Mouse (Mus musculus) testis, adult 2 months (tissue): ENCODE results near the gene Ppp4r2. TPM values are rescaled to one million over a fixed set of nuclear protein-coding genes. Genes with fewer than 3 reads are reported as not detected.

Experiments
- H3K27ac ChIP-seq: fragments of 200-500 bp; 2 replicates; pipeline ENCODE4 v1.5.1; 2012; ENCODE audit warnings: low read depth, low read length; ENCODE audit not compliant: control insufficient read depth, insufficient read depth
- H3K27me3 ChIP-seq: fragments of 200-500 bp; 2 replicates; pipeline ENCODE4 v1.6.1; 2012; ENCODE audit warnings: mild to moderate bottlenecking, low read length, moderate library complexity; ENCODE audit not compliant: control insufficient read depth, insufficient read depth
- H3K36me3 ChIP-seq: fragments of 200-500 bp; 2 replicates; pipeline ENCODE4 v1.6.1; 2012; ENCODE audit warnings: mild to moderate bottlenecking, low read length; ENCODE audit not compliant: control insufficient read depth, insufficient read depth
- H3K4me1 ChIP-seq: fragments of 200-500 bp; 2 replicates; pipeline ENCODE4 v1.6.1; 2012; ENCODE audit warnings: low read length; ENCODE audit not compliant: control insufficient read depth, insufficient read depth
- H3K4me3 ChIP-seq: fragments of 200-500 bp; 2 replicates; pipeline ENCODE4 v1.5.1; 2012; ENCODE audit warnings: low read depth, mild to moderate bottlenecking, low read length, moderate library complexity, mixed read lengths; ENCODE audit not compliant: control insufficient read depth
- CTCF ChIP-seq: fragments of 200-500 bp; IDR thresholded peaks from 2 replicates; pipeline ENCODE4 v1.5.1; 2012; ENCODE audit warnings: low read depth, mild to moderate bottlenecking, inconsistent platforms, low read length, moderate library complexity; ENCODE audit not compliant: control insufficient read depth, insufficient read depth, insufficient replicate concordance
- POLR2A ChIP-seq: fragments of 200-500 bp; IDR thresholded peaks from 2 replicates; pipeline ENCODE4 v1.6.1; 2012; ENCODE audit warnings: low read depth, mild to moderate bottlenecking, inconsistent platforms, low read length, moderate library complexity; ENCODE audit not compliant: control insufficient read depth
- polyA plus RNA-seq: library from polyadenylated mRNA; depleted of rRNA; stranded (reverse); fragments of >200 nt; gene quantifications from 2 replicates; pipeline ENCODE4 v1.2.3, GENCODE M21; 2012

Ppp4r2 gene
- polyA plus RNA-seq, 1 experiment: 43.6 TPM

- no peaks in the 10 kb centered on the region for H3K36me3 ChIP-seq
- H3K27me3 ChIP-seq: no peaks in the 10 kb centered on the region
- no peak for TF ChIP-seq CTCF
- no peak for TF ChIP-seq POLR2A
- no peaks in the 10 kb centered on the region for H3K4me1 ChIP-seq
- H3K27ac ChIP-seq: no peak overlapping the region
- no peak overlapping the region for H3K4me3 ChIP-seq
Observed at GRCm38 (mm10) chr6:100810117-100810516, 23.3 kb upstream of the Ppp4r2 start.

- H3K4me1 ChIP-seq: no peaks in the 10 kb centered on the region
- H3K4me3 ChIP-seq: no peak overlapping the region
- no peaks in the 10 kb centered on the region for H3K27me3 ChIP-seq
- no peak overlapping the region for H3K27ac ChIP-seq
- TF ChIP-seq POLR2A (no peak), CTCF (no peak)
- no peaks in the 10 kb centered on the region for H3K36me3 ChIP-seq
Observed at GRCm38 (mm10) chr6:100811731-100812130, 21.7 kb upstream of the Ppp4r2 start.

GRCm38 (mm10) chr6:100821367-100821766, 12.1 kb upstream of the Ppp4r2 start:
- Histone ChIP-seq H3K27me3 (no peaks in the 10 kb centered on the region), H3K4me1 (no peaks in the 10 kb centered on the region), H3K27ac (no peak overlapping the region), H3K4me3 (no peak overlapping the region), H3K36me3 (no peaks in the 10 kb centered on the region)
- TF ChIP-seq POLR2A: no peak
- no peak for TF ChIP-seq CTCF

DNA sequence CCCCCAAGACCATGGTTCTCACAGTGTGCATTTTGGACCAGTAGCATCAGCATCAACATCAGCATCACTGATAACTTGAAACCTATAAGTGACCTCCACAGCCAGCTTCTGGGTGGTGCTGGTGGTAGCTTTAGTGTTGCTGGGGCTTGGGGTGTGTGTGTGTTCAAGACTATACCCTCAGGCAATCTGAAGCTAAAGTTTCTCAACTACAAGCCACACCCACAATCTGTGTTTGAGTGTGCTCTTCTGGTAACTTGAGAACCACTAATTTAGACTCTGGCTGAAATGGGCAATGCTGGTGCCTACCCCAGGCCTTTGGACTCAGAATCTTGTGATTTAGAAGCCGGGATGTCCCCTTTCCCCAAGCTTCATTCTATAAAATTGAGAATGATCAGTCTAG, 10.1 kb upstream of the Ppp4r2 start:
- Histone ChIP-seq H3K27me3 (no peaks in the 10 kb centered on the region), H3K4me1 (no peaks in the 10 kb centered on the region), H3K36me3 (no peaks in the 10 kb centered on the region), H3K4me3 (no peak overlapping the region), H3K27ac (no peak overlapping the region)
- TF ChIP-seq POLR2A: no peak
- no peak for TF ChIP-seq CTCF

DNA sequence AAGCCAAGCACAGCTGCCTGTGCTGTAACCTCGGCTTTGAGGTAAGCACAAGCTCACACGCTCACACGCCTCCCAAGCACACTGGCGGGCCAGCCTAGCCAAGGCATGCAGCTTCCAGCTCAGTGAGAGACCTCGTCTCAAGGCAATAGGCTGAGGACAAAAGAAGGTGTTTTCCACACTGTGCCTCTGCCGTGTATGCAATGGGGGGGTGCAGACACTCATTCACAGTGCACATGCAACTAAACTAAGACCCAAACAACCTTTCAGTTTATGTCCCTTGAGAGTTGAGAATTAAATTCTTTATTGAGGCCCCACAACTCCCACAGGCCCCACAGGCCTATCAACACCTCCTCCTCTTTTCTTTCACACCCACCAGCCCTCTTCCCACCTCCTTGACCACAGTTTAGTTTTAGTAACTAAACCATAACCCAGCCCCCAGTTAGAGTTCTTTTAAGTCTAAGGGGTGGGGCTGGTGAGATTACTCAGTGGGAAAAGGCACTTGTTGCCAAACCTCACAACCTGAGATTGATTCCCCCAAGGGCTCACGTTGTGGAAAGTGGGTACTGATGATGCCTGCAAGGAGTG, 8.9 kb upstream of the Ppp4r2 start:
- no peaks in the 10 kb centered on the region for H3K27me3 ChIP-seq
- no peak overlapping the region for H3K4me3 ChIP-seq
- no peaks in the 10 kb centered on the region for H3K36me3 ChIP-seq
- no peaks in the 10 kb centered on the region for H3K4me1 ChIP-seq
- no peak for TF ChIP-seq CTCF
- TF ChIP-seq POLR2A: no peak
- no peak overlapping the region for H3K27ac ChIP-seq

- Histone ChIP-seq H3K27ac (no peak overlapping the region), H3K27me3 (no peaks in the 10 kb centered on the region), H3K4me1 (no peaks in the 10 kb centered on the region), H3K36me3 (no peaks in the 10 kb centered on the region), H3K4me3 (no peak overlapping the region)
- no peak for TF ChIP-seq CTCF
- TF ChIP-seq POLR2A: no peak
Observed at GRCm38 (mm10) chr6:100826046-100826445, 7.4 kb upstream of the Ppp4r2 start.

- no peaks in the 10 kb centered on the region for H3K36me3 ChIP-seq
- no peak overlapping the region for H3K4me3 ChIP-seq
- peaks cover 2% of the 10 kb centered on the region; the same call in 1 of the 2 replicates for H3K4me1 ChIP-seq
- H3K27ac ChIP-seq: no peak overlapping the region
- no peaks in the 10 kb centered on the region for H3K27me3 ChIP-seq
- TF ChIP-seq POLR2A (no peak), CTCF (no peak)
Observed at GRCm38 (mm10) chr6:100828565-100828964, 4.9 kb upstream of the Ppp4r2 start.
